Mouse (Mus musculus): ENCODE measurements around the gene Lrrc4c.

DNA sequence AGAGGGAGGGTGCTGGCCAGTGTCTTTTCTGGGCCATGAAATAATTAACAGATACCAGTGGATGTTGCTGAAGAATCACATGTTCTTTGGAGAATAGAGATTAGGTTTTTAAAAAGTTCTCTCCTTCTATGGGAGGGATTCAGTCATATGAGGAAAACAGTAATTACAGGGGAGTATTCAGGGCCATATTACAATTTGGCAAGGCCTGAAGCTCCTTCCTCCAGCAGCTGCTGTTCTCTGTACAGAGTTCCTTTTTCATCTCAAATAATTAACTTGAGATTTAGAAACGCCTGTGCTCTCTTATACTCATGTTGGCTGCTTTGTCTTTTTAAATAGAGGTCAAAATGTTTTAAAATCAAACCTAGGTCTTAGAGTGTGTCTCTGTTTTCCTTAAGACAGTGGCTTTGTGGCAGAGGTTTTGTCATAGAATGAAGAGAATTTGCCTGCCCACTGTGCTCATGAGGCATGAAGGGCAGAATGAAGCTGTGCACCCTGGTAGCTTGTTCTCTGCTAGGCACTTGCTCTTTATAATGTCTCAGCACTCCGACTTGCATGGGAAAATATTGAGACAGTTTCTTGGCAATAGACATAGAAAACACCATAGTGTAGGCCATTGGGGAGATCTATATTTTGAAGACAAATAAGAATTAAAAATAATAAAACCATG lies 1206.4 kb downstream of the Lrrc4c start:
- no peak for TF ChIP-seq CTCF (IDR thresholded peaks at IDR 0.05; ENCODE audit: borderline replicate concordance, extremely low read depth, insufficient read depth, insufficient read length)
- no peak for TF ChIP-seq POLR2A (IDR thresholded peaks at IDR 0.05; ENCODE audit: borderline replicate concordance, extremely low read depth, insufficient read depth, insufficient read length, poor library complexity, severe bottlenecking)
